Mouse (Mus musculus) erythroblast, embryonic 14.5 days (primary cell): ENCODE measurements around the gene Ppp2r5c.

Experiments used
- GATA1 ChIP-seq: IDR thresholded peaks from 2 replicates; pipeline ENCODE4 v1.6.1; 2012; ENCODE audit warnings: low read length, inconsistent platforms, mixed read lengths
- TAL1 ChIP-seq: IDR thresholded peaks from 3 replicates; pipeline ENCODE4 v1.6.1; 2012; ENCODE audit warnings: low read length, inconsistent platforms, mixed read lengths

GRCm38 (mm10) chr12:110539346-110539745 is 92.4 kb downstream of the Ppp2r5c start:
- TF ChIP-seq TAL1 (no peak), GATA1 (no peak)
